ENCODE assay signal across 11 mouse cellular contexts in the genomic region with DNA sequence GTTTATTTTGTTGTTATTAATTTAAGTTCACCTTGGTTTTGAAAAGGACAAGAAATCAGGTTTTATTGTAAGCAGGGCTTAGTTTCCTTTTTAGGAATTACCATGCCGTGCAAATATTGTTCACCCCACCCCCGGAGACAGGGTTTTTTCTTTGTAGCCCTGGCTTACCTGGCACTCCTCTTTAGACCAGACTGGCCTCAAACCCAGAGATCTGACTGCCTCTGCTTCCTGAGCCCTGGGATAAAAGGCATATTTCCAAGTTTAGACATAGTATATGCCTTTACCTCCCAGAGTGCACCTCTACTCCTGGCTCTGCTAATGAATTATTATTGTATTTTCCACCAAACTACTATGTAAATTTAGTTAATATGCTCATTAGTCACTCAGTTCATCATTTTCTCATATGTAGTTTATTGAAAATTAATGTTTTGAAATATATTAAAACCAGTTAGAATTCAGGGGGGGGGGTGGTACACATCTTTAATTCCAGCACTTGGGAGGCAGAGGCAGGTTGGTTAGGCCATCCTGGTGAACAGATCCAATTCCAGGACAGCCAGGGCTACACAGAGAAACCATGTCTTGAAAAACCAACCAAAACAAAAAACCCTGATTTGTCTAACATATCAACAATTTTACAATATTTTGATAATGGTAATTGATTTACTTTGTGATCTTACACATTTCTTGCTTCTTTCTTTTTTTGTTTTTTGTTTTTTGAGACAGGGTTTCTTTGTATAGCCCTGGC. TPM values are rescaled to one million over a fixed set of nuclear protein-coding genes. Genes with fewer than 3 reads are reported as not detected.
A peak's percentile ranks its signal among the peaks of the same experiment; 100 is the strongest.
DNase-seq lines count a peak whose midpoint lies in the region; ATAC-seq and TF ChIP-seq lines count a peak whose summit lies in the region.
"Had no signal": no experiment of that assay in that cellular context is flagged by ENCODE, and none has a peak within 500 bp of the region (broad histone marks: within the 10 kb centered on the region; RNA-seq: fewer than 3 reads in every experiment).

No protein-coding gene starts in this region.

- H3K27ac ChIP-seq in heart, embryonic 14.5 days (replicated peaks in 1 of 2; ENCODE audit: control insufficient read depth in 1 of 2, insufficient read depth in 1 of 2, low read depth in 2 of 2, low read length in 2 of 2), result no peak overlapping the region
- no peak overlapping the region for H3K27ac ChIP-seq in embryonic facial prominence, embryonic 10.5 days (replicated peaks)
- H3K27ac ChIP-seq in limb, embryonic 14.5 days (replicated peaks; ENCODE audit: low read depth, low read length), result no peak overlapping the region

- H3K9ac ChIP-seq in heart, embryonic 14.5 days (ENCODE audit: low read length), result peak overlapping the region; percentile 84
- H3K9ac ChIP-seq in limb, embryonic 14.5 days (ENCODE audit: low read depth, low read length, severe bottlenecking), result no peak overlapping the region

- DNase-seq in heart, postnatal 25 days (ENCODE audit: low spot score), result no peak
- DNase-seq in embryonic facial prominence, embryonic 10.5 days (ENCODE audit: low spot score), result no peak
- no peak for DNase-seq in limb, embryonic 14.5 days (ENCODE audit: low spot score)
- DNase-seq in urinary bladder, postnatal 4 days (ENCODE audit: low spot score in 2 of 2), result no peak
- DNase-seq in thymus, adult 18-20 months, result no peak
- DNase-seq: adrenal gland, postnatal 10 days; cerebellum, postnatal 25 days; lung, postnatal 4 days had no signal

- peak overlapping the region; percentile 88 for H3K4me2 ChIP-seq in heart, embryonic 14.5 days (ENCODE audit: low read length)
- peak overlapping the region; percentile 69; the same call in 1 of the 2 replicates for H3K4me2 ChIP-seq in limb, embryonic 14.5 days (replicated peaks; ENCODE audit: low read depth, low read length, severe bottlenecking)

- peaks cover 0 to 18% of the 10 kb centered on the region in 2 experiments; a peak in 2 of 4 replicates for H3K4me1 ChIP-seq in heart, embryonic 14.5 days (ENCODE audit: control insufficient read depth in 2 of 2, insufficient read depth in 2 of 2, low read length in 2 of 2)
- H3K4me1 ChIP-seq in E14TG2a.4 (replicated peaks; ENCODE audit: low read depth, low read length), result peaks cover 45% of the 10 kb centered on the region
- H3K4me1 ChIP-seq in embryonic facial prominence, embryonic 10.5 days, result peaks cover 11% of the 10 kb centered on the region
- H3K4me1 ChIP-seq in limb, embryonic 14.5 days (ENCODE audit: control insufficient read depth, insufficient read depth, low read length), result 0 out of 2 replicates have a peak, but pooled peaks cover 3% of the 10 kb centered on the region

- ATAC-seq in heart, embryonic 14.5 days (ENCODE audit: insufficient number of reproducible peaks, insufficient read depth, low FRiP score, low read depth), result no peak
- no peak for ATAC-seq in limb, embryonic 14.5 days (ENCODE audit: low FRiP score, low read depth)
- ATAC-seq in megakaryocyte progenitor cell, adult 5-6 weeks (replicated peaks; ENCODE audit: poor library complexity), result no peak

- TF ChIP-seq POLR2A in limb, embryonic 14.5 days (IDR thresholded peaks at IDR 0.05; ENCODE audit: borderline replicate concordance, extremely low read depth, insufficient read depth, insufficient read length), result no peak

- intact Hi-C loops in heart, postnatal 25 days (cut with DNase I), result no loop called here

- no peaks in the 10 kb centered on the region for H3K36me3 ChIP-seq in heart, embryonic 14.5 days (ENCODE audit: control insufficient read depth, insufficient read depth, low read length)
- no peaks in the 10 kb centered on the region for H3K36me3 ChIP-seq in E14TG2a.4 (ENCODE audit: insufficient read depth, low read length)
- H3K36me3 ChIP-seq in embryonic facial prominence, embryonic 10.5 days (replicated peaks), result no peaks in the 10 kb centered on the region
- H3K36me3 ChIP-seq in limb, embryonic 14.5 days (ENCODE audit: control insufficient read depth, insufficient read depth, low read length), result no peaks in the 10 kb centered on the region

- H3K27me3 ChIP-seq in heart, embryonic 14.5 days (ENCODE audit: control insufficient read depth, insufficient read depth, low read length), result no peaks in the 10 kb centered on the region
- no peaks in the 10 kb centered on the region for H3K27me3 ChIP-seq in E14TG2a.4 (ENCODE audit: insufficient read depth, low read length)
- no peaks in the 10 kb centered on the region for H3K27me3 ChIP-seq in embryonic facial prominence, embryonic 10.5 days (replicated peaks; ENCODE audit: low read depth, poor library complexity, severe bottlenecking)
- H3K27me3 ChIP-seq in limb, embryonic 14.5 days (ENCODE audit: control insufficient read depth, insufficient read depth, low read length), result no peaks in the 10 kb centered on the region

- 66% methylated on average over 2 of the region's 2 CpGs for WGBS in heart, embryonic 14.5 days
- 89% methylated on average over 2 of the region's 2 CpGs for WGBS in embryonic facial prominence, embryonic 10.5 days
- WGBS in limb, embryonic 14.5 days, result 70% methylated on average over 2 of the region's 2 CpGs

- H3K4me3 ChIP-seq in heart, embryonic 14.5 days (ENCODE audit: control insufficient read depth in 1 of 2, insufficient read depth in 1 of 2, low read depth in 1 of 2, low read length in 2 of 2), result peak overlapping the region in 1 of 2 experiments; percentile 79; a peak in 1 of 4 replicates
- H3K4me3 ChIP-seq in E14TG2a.4 (replicated peaks; ENCODE audit: low read length), result peak overlapping the region; percentile 97
- peak overlapping the region; percentile 91 for H3K4me3 ChIP-seq in embryonic facial prominence, embryonic 10.5 days
- peak overlapping the region; percentile 96 for H3K4me3 ChIP-seq in limb, embryonic 14.5 days (replicated peaks; ENCODE audit: low read length)

- H3K9me3 ChIP-seq in heart, embryonic 14.5 days (ENCODE audit: control insufficient read depth, low read length), result no peaks in the 10 kb centered on the region
- no peaks in the 10 kb centered on the region for H3K9me3 ChIP-seq in E14TG2a.4 (ENCODE audit: low read length)
- no peaks in the 10 kb centered on the region for H3K9me3 ChIP-seq in embryonic facial prominence, embryonic 10.5 days
- no peaks in the 10 kb centered on the region for H3K9me3 ChIP-seq in limb, embryonic 14.5 days (ENCODE audit: control insufficient read depth, low read length)

- TF ChIP-seq CTCF in E14TG2a.4 (conservative IDR thresholded peaks at IDR 0.05; ENCODE audit: low read length), result no peak

RNA-seq across cellular contexts. Expression of a gene that starts 4.8 kb away (rescaled TPM):
- polyA plus RNA-seq in heart, embryonic 14.5 days (2014; fragmentation: Nextera tagmentation; extraction: Ambion mirVana), result 33.4 TPM in 2 replicates
- 10 to 100 TPM; 57.7 to 64.3 TPM for total RNA-seq in heart, postnatal 25 days (2021)
- polyA plus RNA-seq in embryonic facial prominence, embryonic 10.5 days (2016; fragmentation: Nextera tagmentation; extraction: Ambion mirVana), result 38.0 and 40.7 TPM in 2 replicates
- 25.4 and 29.3 TPM in 2 replicates for polyA plus RNA-seq in limb, embryonic 14.5 days (2012; rRNA removed)
- polyA plus RNA-seq in limb, embryonic 14.5 days (2014; fragmentation: Nextera tagmentation; extraction: Ambion mirVana), result 32.6 and 33.4 TPM in 2 replicates
- 119 and 137 TPM in 2 replicates for total RNA-seq in megakaryocyte progenitor cell, adult 5-6 weeks (2015)
- total RNA-seq in megakaryocyte progenitor cell, adult 5-6 weeks (2017), result 76.3 and 97.8 TPM in 2 replicates

RNA-seq across cellular contexts. Expression of a gene that starts 7.8 kb away (rescaled TPM):
- polyA plus RNA-seq in heart, embryonic 14.5 days (2014; fragmentation: Nextera tagmentation; extraction: Ambion mirVana), result not detected in 2 replicates
- under 1 TPM; 0.06 to 0.10 TPM for total RNA-seq in heart, postnatal 25 days (2021)
- polyA plus RNA-seq in embryonic facial prominence, embryonic 10.5 days (2016; fragmentation: Nextera tagmentation; extraction: Ambion mirVana), result not detected in 2 replicates
- 0.05 and 0.06 TPM in 2 replicates for polyA plus RNA-seq in limb, embryonic 14.5 days (2012; rRNA removed)
- polyA plus RNA-seq in limb, embryonic 14.5 days (2014; fragmentation: Nextera tagmentation; extraction: Ambion mirVana), result 0.11 TPM in 1 of 2 replicates, not detected in the other
- not detected in 2 replicates for total RNA-seq in megakaryocyte progenitor cell, adult 5-6 weeks (2015)
- total RNA-seq in megakaryocyte progenitor cell, adult 5-6 weeks (2017), result not detected in 2 replicates
